9 mouse cellular contexts compared by ENCODE assay signal in the genomic region with DNA sequence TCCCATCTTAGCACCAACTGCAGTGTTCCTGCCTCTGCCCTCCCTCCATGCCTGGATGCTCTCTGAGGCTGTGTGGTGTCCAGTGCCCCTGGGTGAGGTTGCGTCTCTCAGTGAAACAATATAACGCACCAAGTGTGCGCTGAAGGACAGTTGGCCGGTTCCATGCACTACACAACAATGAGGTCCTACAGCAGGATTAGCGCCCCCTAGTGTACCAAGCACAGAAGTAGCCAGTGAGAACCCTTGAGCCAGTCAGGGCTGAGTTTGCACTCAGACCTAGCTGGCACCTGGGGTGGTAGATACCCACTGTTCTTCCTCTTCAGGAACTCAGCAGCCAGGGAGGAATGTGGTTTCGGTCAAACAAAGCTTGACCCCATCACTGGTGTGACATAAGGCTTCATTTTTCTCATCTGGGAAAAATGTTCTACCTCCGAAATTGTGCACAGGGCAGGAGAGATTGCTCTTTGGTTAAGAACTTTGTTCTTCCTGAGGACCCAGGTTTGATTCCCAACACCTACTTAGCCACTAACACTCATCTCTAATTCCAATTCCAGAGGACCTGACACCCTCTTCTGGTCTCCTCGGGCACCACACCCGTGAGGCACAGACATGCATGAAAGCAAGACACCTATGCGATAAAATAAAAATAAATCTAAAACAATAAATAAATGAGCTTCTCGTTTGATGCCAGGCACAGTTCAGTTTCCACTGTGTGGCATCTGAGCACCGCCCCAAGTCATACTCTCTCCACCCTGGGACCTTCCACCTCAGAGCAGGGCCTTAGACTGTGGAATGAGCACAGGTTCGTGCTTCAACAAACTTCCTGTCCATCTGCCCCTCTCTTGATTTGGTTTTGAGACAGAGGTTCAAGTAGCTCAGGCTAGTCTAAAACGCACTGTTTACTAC. TPM values are rescaled to one million over a fixed set of nuclear protein-coding genes. Genes with fewer than 3 reads are reported as not detected.
DNase-seq lines count a peak whose midpoint lies in the region; ATAC-seq and TF ChIP-seq lines count a peak whose summit lies in the region.
"Had no signal": no experiment of that assay in that cellular context is flagged by ENCODE, and none has a peak within 500 bp of the region (broad histone marks: within the 10 kb centered on the region; RNA-seq: fewer than 3 reads in every experiment).

No protein-coding gene starts in this region.

- no peak overlapping the region for H3K27ac ChIP-seq in testis, adult 2 months (ENCODE audit: control insufficient read depth, insufficient read depth, low read depth, low read length)
- peak overlapping the region; percentile 90 for H3K27ac ChIP-seq in intestine, embryonic 16.5 days (ENCODE audit: low read length)
- peak overlapping the region; percentile 74 for H3K27ac ChIP-seq in stomach, embryonic 16.5 days (ENCODE audit: low read length)
- H3K27ac ChIP-seq in midbrain, embryonic 10.5 days (replicated peaks): no peak overlapping the region
- H3K27ac ChIP-seq: embryonic facial prominence, embryonic 13.5 days had no signal

- H3K36me3 ChIP-seq in testis, adult 2 months (ENCODE audit: control insufficient read depth, insufficient read depth, low read length): no peaks in the 10 kb centered on the region
- H3K36me3 ChIP-seq in intestine, embryonic 16.5 days (ENCODE audit: control insufficient read depth, insufficient read depth, low read length): no peaks in the 10 kb centered on the region
- H3K36me3 ChIP-seq in stomach, embryonic 16.5 days (ENCODE audit: control insufficient read depth, insufficient read depth, low read length): no peaks in the 10 kb centered on the region
- peaks cover 11% of the 10 kb centered on the region; the same call in 1 of the 2 replicates for H3K36me3 ChIP-seq in midbrain, embryonic 10.5 days

- H3K4me2 ChIP-seq in intestine, embryonic 16.5 days (ENCODE audit: low read depth, low read length): no peak overlapping the region
- H3K4me2 ChIP-seq in stomach, embryonic 16.5 days (ENCODE audit: low read depth, low read length): no peak overlapping the region
- H3K4me2 ChIP-seq: embryonic facial prominence, embryonic 13.5 days had no signal

- H3K27me3 ChIP-seq in testis, adult 2 months (ENCODE audit: control insufficient read depth, insufficient read depth, low read length): no peaks in the 10 kb centered on the region
- H3K27me3 ChIP-seq in intestine, embryonic 16.5 days (replicated peaks; ENCODE audit: control insufficient read depth, insufficient read depth, low read length): no peaks in the 10 kb centered on the region
- H3K27me3 ChIP-seq in stomach, embryonic 16.5 days (ENCODE audit: control insufficient read depth, insufficient read depth, low read length): no peaks in the 10 kb centered on the region
- no peaks in the 10 kb centered on the region for H3K27me3 ChIP-seq in midbrain, embryonic 10.5 days (ENCODE audit: low read depth, poor library complexity, severe bottlenecking)
- H3K27me3 ChIP-seq: embryonic facial prominence, embryonic 13.5 days had no signal

- peak; percentile 52 for DNase-seq in embryo, embryonic 10 days (ENCODE audit: low spot score)
- DNase-seq in embryo, embryonic 9.5 days (ENCODE audit: extremely low spot score): no peak
- DNase-seq in testis, postnatal 10 days (ENCODE audit: low spot score): no peak
- no peak for DNase-seq in midbrain, embryonic 10.5 days (ENCODE audit: low spot score)
- no peak for DNase-seq in left cerebral cortex, adult 18-20 months (ENCODE audit: low spot score in 2 of 2)

- H3K4me3 ChIP-seq in testis, adult 2 months (ENCODE audit: control insufficient read depth, low read depth, low read length): no peak overlapping the region
- no peak overlapping the region for H3K4me3 ChIP-seq in intestine, embryonic 16.5 days (ENCODE audit: low read length)
- H3K4me3 ChIP-seq in stomach, embryonic 16.5 days (replicated peaks; ENCODE audit: low read length): no peak overlapping the region
- H3K4me3 ChIP-seq in midbrain, embryonic 10.5 days: no peak overlapping the region
- H3K4me3 ChIP-seq: embryonic facial prominence, embryonic 13.5 days had no signal

- H3K4me1 ChIP-seq in testis, adult 2 months (ENCODE audit: control insufficient read depth, insufficient read depth, low read length): peaks cover 9% of the 10 kb centered on the region
- peaks cover 35% of the 10 kb centered on the region for H3K4me1 ChIP-seq in intestine, embryonic 16.5 days (ENCODE audit: control insufficient read depth, insufficient read depth, low read length)
- peaks cover 9% of the 10 kb centered on the region for H3K4me1 ChIP-seq in stomach, embryonic 16.5 days (ENCODE audit: control insufficient read depth, insufficient read depth, low read length)
- H3K4me1 ChIP-seq in midbrain, embryonic 10.5 days: peaks cover 8% of the 10 kb centered on the region
- H3K4me1 ChIP-seq: embryonic facial prominence, embryonic 13.5 days had no signal

- no peaks in the 10 kb centered on the region for H3K9me3 ChIP-seq in intestine, embryonic 16.5 days (ENCODE audit: control insufficient read depth, low read length)
- H3K9me3 ChIP-seq in stomach, embryonic 16.5 days (replicated peaks; ENCODE audit: control insufficient read depth, low read length): no peaks in the 10 kb centered on the region
- no peaks in the 10 kb centered on the region for H3K9me3 ChIP-seq in midbrain, embryonic 10.5 days (replicated peaks)
- H3K9me3 ChIP-seq: embryonic facial prominence, embryonic 13.5 days had no signal

- peak; percentile 72; the same call in 1 of the 2 replicates for TF ChIP-seq CTCF in testis, adult 2 months (IDR thresholded peaks at IDR 0.05; ENCODE audit: control insufficient read depth, insufficient read depth, insufficient replicate concordance, low read depth, low read length)

- TF ChIP-seq POLR2A in testis, adult 2 months (IDR thresholded peaks at IDR 0.05; ENCODE audit: control insufficient read depth, low read depth, low read length): no peak

- ATAC-seq in intestine, embryonic 16.5 days: no peak
- no peak for ATAC-seq in stomach, embryonic 16.5 days (ENCODE audit: insufficient read depth, low FRiP score)

- WGBS in intestine, embryonic 16.5 days: 84% methylated on average over 14 of the region's 14 CpGs
- WGBS in stomach, embryonic 16.5 days: 86% methylated on average over 14 of the region's 14 CpGs
- WGBS in midbrain, embryonic 10.5 days: 88% methylated on average over 14 of the region's 14 CpGs

- H3K9ac ChIP-seq in intestine, embryonic 16.5 days (ENCODE audit: low read depth, low read length): no peak overlapping the region
- H3K9ac ChIP-seq in stomach, embryonic 16.5 days (ENCODE audit: low read length): no peak overlapping the region
- H3K9ac ChIP-seq: embryonic facial prominence, embryonic 13.5 days had no signal

RNA-seq across cellular contexts. Expression of a gene that starts 9.5 kb away (rescaled TPM):
- 54.8 and 57.2 TPM in 2 replicates for polyA plus RNA-seq in testis, adult 2 months (2012; rRNA removed)
- polyA plus RNA-seq in intestine, embryonic 16.5 days (2015; fragmentation: Nextera tagmentation; extraction: Ambion mirVana): 148 and 156 TPM in 2 replicates
- 69.2 and 71.8 TPM in 2 replicates for polyA plus RNA-seq in stomach, embryonic 16.5 days (2015; fragmentation: Nextera tagmentation; extraction: Ambion mirVana)
- 32.4 and 34.5 TPM in 2 replicates for polyA plus RNA-seq in midbrain, embryonic 10.5 days (2016; fragmentation: Nextera tagmentation; extraction: Ambion mirVana)
- total RNA-seq in left cerebral cortex, adult 18-20 months (2021): 10 to 100 TPM; 12.0 to 12.6 TPM

Comparison
In these comparisons a context has a peak if more than half of its experiments do, and no peak if none do; other contexts are left out.
1. H3K27ac ChIP-seq: peak in intestine, embryonic 16.5 days (single experiment) and stomach, embryonic 16.5 days (single experiment); none in testis, adult 2 months (single experiment) and midbrain, embryonic 10.5 days (single experiment).